Mouse (Mus musculus) hindbrain, embryonic 10.5 days (tissue): ENCODE measurements around the gene S100a8. TPM values are rescaled to one million over a fixed set of nuclear protein-coding genes. Genes with fewer than 3 reads are reported as not detected.

Source experiments
- DNase-seq: peaks from one replicate; pipeline ENCODE4 v3.0.0-alpha.2; 2017; ENCODE audit warnings: low spot score
- H3K27ac ChIP-seq: fragments of 300-500 bp; sonication (generic); 2 replicates; pipeline ENCODE4 v1.5.1; 2016; ENCODE audit warnings: mild to moderate bottlenecking, moderate library complexity
- H3K27me3 ChIP-seq: fragments of 300-500 bp; sonication (generic); 2 replicates; pipeline ENCODE4 v1.6.1; 2016; ENCODE audit warnings: mild to moderate bottlenecking; ENCODE audit not compliant: poor library complexity, insufficient read depth, severe bottlenecking
- H3K36me3 ChIP-seq: fragments of 300-500 bp; sonication (generic); 2 replicates; pipeline ENCODE4 v1.6.1; 2016; ENCODE audit warnings: mild to moderate bottlenecking, moderate library complexity
- H3K4me1 ChIP-seq: fragments of 300-500 bp; sonication (generic); replicated peaks from 2 replicates; pipeline ENCODE4 v1.6.1; 2016; ENCODE audit warnings: mild to moderate bottlenecking
- H3K4me3 ChIP-seq: fragments of 300-500 bp; sonication (generic); 2 replicates; pipeline ENCODE4 v1.5.1; 2016; ENCODE audit warnings: mild to moderate bottlenecking, moderate library complexity
- H3K9me3 ChIP-seq: fragments of 300-500 bp; sonication (generic); 2 replicates; pipeline ENCODE4 v1.6.1; 2016; ENCODE audit warnings: mild to moderate bottlenecking, moderate library complexity
- WGBS: fragments of 180-500 bp; shearing (Covaris S2); methylation state at CpG from one replicate; pipeline ENCODE4 v1.1.7; 2016; 5-methylcytosine and 5-hydroxymethylcytosine counted together
- polyA plus RNA-seq: library from polyadenylated mRNA; unstranded; fragments of >200 nt; fragmentation: Nextera tagmentation; extraction: Ambion mirVana; gene quantifications from 2 replicates; pipeline ENCODE4 v1.2.1, GENCODE M21; 2016

S100a8 gene
- polyA plus RNA-seq, 1 experiment from 2014 or later, result not detected

- DNase-seq, result peak; percentile 15
- Histone ChIP-seq H3K36me3 (no peaks in the 10 kb centered on the region), H3K27me3 (no peaks in the 10 kb centered on the region), H3K27ac (no peak overlapping the region), H3K4me1 (no peaks in the 10 kb centered on the region), H3K4me3 (no peak overlapping the region), H3K9me3 (no peaks in the 10 kb centered on the region)
- 50% methylated on average over 3 of the region's 3 CpGs for WGBS
These were observed 24.6 kb upstream of the S100a8 start for GRCm38 (mm10) chr3:90644220-90644619.

GRCm38 (mm10) chr3:90647291-90647690 is 21.5 kb upstream of the S100a8 start:
- 78% methylated on average over 1 of the region's 1 CpGs for WGBS
- DNase-seq, result no peak
- Histone ChIP-seq H3K27ac (no peak overlapping the region), H3K4me1 (no peaks in the 10 kb centered on the region), H3K27me3 (no peaks in the 10 kb centered on the region), H3K36me3 (no peaks in the 10 kb centered on the region), H3K9me3 (no peaks in the 10 kb centered on the region), H3K4me3 (no peak overlapping the region)

- no peaks in the 10 kb centered on the region for H3K4me1 ChIP-seq
- H3K9me3 ChIP-seq, result no peaks in the 10 kb centered on the region
- no peak for DNase-seq
These were observed 19.8 kb upstream of the S100a8 start for GRCm38 (mm10) chr3:90648981-90649380.

GRCm38 (mm10) chr3:90649832-90650231 is 18.9 kb upstream of the S100a8 start:
- H3K9me3 ChIP-seq, result no peaks in the 10 kb centered on the region
- no peaks in the 10 kb centered on the region for H3K36me3 ChIP-seq
- DNase-seq, result no peak
- no peaks in the 10 kb centered on the region for H3K27me3 ChIP-seq
- no peaks in the 10 kb centered on the region for H3K4me1 ChIP-seq
- WGBS, result 86% methylated on average over 2 of the region's 2 CpGs
- no peak overlapping the region for H3K27ac ChIP-seq
- no peak overlapping the region for H3K4me3 ChIP-seq

More at GRCm38 (mm10) chr3:90648981-90649380, 19.8 kb upstream of the S100a8 start:
- H3K27me3 ChIP-seq, result no peaks in the 10 kb centered on the region
- H3K36me3 ChIP-seq, result no peaks in the 10 kb centered on the region
- H3K27ac ChIP-seq, result no peak overlapping the region
- no peak overlapping the region for H3K4me3 ChIP-seq

- Histone ChIP-seq H3K4me1 (no peaks in the 10 kb centered on the region), H3K36me3 (no peaks in the 10 kb centered on the region), H3K27me3 (no peaks in the 10 kb centered on the region), H3K27ac (no peak overlapping the region), H3K4me3 (no peak overlapping the region), H3K9me3 (no peaks in the 10 kb centered on the region)
- peak; percentile 69 for DNase-seq
- 35% methylated on average over 5 of the region's 5 CpGs for WGBS
These were observed 15.8 kb upstream of the S100a8 start for GRCm38 (mm10) chr3:90652878-90653508.

GRCm38 (mm10) chr3:90653717-90654116 is 15.1 kb upstream of the S100a8 start, which contains the start of gene S100a7a:
S100a7a (plus strand) TSS chr3:90654017.
- Histone ChIP-seq H3K9me3 (no peaks in the 10 kb centered on the region), H3K4me3 (no peak within 1 kb of the TSS), H3K27ac (no peak within 1 kb of the TSS), H3K36me3 (no peaks in the 10 kb centered on the region), H3K4me1 (no peaks in the 10 kb centered on the region), H3K27me3 (no peaks in the 10 kb centered on the region)
- no peak for DNase-seq

GRCm38 (mm10) chr3:90657405-90657804 is 11.4 kb upstream of the S100a8 start:
- no peak overlapping the region for H3K4me3 ChIP-seq
- 80% methylated on average over 4 of the region's 4 CpGs for WGBS
- no peak for DNase-seq
- no peak overlapping the region for H3K27ac ChIP-seq
- H3K36me3 ChIP-seq, result no peaks in the 10 kb centered on the region
- no peaks in the 10 kb centered on the region for H3K9me3 ChIP-seq
- H3K27me3 ChIP-seq, result no peaks in the 10 kb centered on the region
- no peaks in the 10 kb centered on the region for H3K4me1 ChIP-seq

- Histone ChIP-seq H3K4me1 (no peaks in the 10 kb centered on the region), H3K36me3 (no peaks in the 10 kb centered on the region), H3K27ac (no peak overlapping the region), H3K27me3 (no peaks in the 10 kb centered on the region), H3K9me3 (no peaks in the 10 kb centered on the region), H3K4me3 (no peak overlapping the region)
- no peak for DNase-seq
These were observed 9.3 kb upstream of the S100a8 start for GRCm38 (mm10) chr3:90659364-90660044.

GRCm38 (mm10) chr3:90664219-90664618 is 4.6 kb upstream of the S100a8 start:
- Histone ChIP-seq H3K27ac (no peak overlapping the region), H3K4me3 (no peak overlapping the region), H3K4me1 (no peaks in the 10 kb centered on the region), H3K36me3 (no peaks in the 10 kb centered on the region), H3K27me3 (no peaks in the 10 kb centered on the region), H3K9me3 (no peaks in the 10 kb centered on the region)
- DNase-seq, result no peak
- 84% methylated on average over 2 of the region's 2 CpGs for WGBS

GRCm38 (mm10) chr3:90678656-90679055 is 9.9 kb downstream of the S100a8 start:
- H3K4me1 ChIP-seq, result no peaks in the 10 kb centered on the region
- DNase-seq, result no peak
- 65% methylated on average over 3 of the region's 3 CpGs for WGBS
- no peaks in the 10 kb centered on the region for H3K9me3 ChIP-seq
- no peaks in the 10 kb centered on the region for H3K36me3 ChIP-seq
- H3K27me3 ChIP-seq, result no peaks in the 10 kb centered on the region
- H3K27ac ChIP-seq, result no peak overlapping the region
- no peak overlapping the region for H3K4me3 ChIP-seq

GRCm38 (mm10) chr3:90683929-90684328 is 15.2 kb downstream of the S100a8 start:
- Histone ChIP-seq H3K4me1 (no peaks in the 10 kb centered on the region), H3K9me3 (no peaks in the 10 kb centered on the region), H3K4me3 (no peak overlapping the region), H3K36me3 (no peaks in the 10 kb centered on the region), H3K27me3 (no peaks in the 10 kb centered on the region), H3K27ac (no peak overlapping the region)
- whole genome bisulfite sequencing, result 94% methylated on average over 3 of the region's 3 CpGs
- DNase-seq, result no peak

- Histone ChIP-seq H3K4me1 (no peaks in the 10 kb centered on the region), H3K9me3 (no peaks in the 10 kb centered on the region), H3K4me3 (no peak overlapping the region), H3K27ac (no peak overlapping the region), H3K27me3 (no peaks in the 10 kb centered on the region), H3K36me3 (no peaks in the 10 kb centered on the region)
- WGBS, result 81% methylated on average over 2 of the region's 2 CpGs
- DNase-seq, result no peak
These were observed 18.1 kb downstream of the S100a8 start for GRCm38 (mm10) chr3:90686835-90687234.

GRCm38 (mm10) chr3:90693496-90693895 is 24.7 kb downstream of the S100a8 start:
- Histone ChIP-seq H3K4me1 (no peaks in the 10 kb centered on the region), H3K27me3 (no peaks in the 10 kb centered on the region), H3K36me3 (no peaks in the 10 kb centered on the region), H3K4me3 (no peak overlapping the region), H3K27ac (no peak overlapping the region), H3K9me3 (no peaks in the 10 kb centered on the region)
- DNase-seq, result no peak
- 76% methylated on average over 2 of the region's 2 CpGs for WGBS
